Mouse (Mus musculus) intestine, embryonic 16.5 days (tissue): ENCODE results near the gene Med6. TPM values are rescaled to one million over a fixed set of nuclear protein-coding genes. Genes with fewer than 3 reads are reported as not detected.

Experiments
- ATAC-seq: fragments of 200-750 bp; cut with Nextera tagmentation; 2 replicates; pipeline ENCODE4 v1.8.0; 2017; ENCODE audit warnings: moderate TSS enrichment, moderate library complexity
- H3K27ac ChIP-seq: fragments of 300-500 bp; sonication (generic); 2 replicates; pipeline ENCODE4 v1.5.1; 2014; ENCODE audit warnings: mild to moderate bottlenecking, low read length
- H3K27me3 ChIP-seq: fragments of 300-500 bp; sonication (generic); replicated peaks from 2 replicates; pipeline ENCODE4 v1.6.1; 2014; ENCODE audit warnings: low read length, control low read depth, mixed read lengths; ENCODE audit not compliant: control insufficient read depth, insufficient read depth
- H3K36me3 ChIP-seq: fragments of 300-500 bp; sonication (generic); 2 replicates; pipeline ENCODE4 v1.6.1; 2014; ENCODE audit warnings: low read length, control low read depth; ENCODE audit not compliant: control insufficient read depth, insufficient read depth
- H3K4me1 ChIP-seq: fragments of 300-500 bp; sonication (generic); 2 replicates; pipeline ENCODE4 v1.6.1; 2014; ENCODE audit warnings: low read length, control low read depth, mixed read lengths; ENCODE audit not compliant: control insufficient read depth, insufficient read depth
- H3K4me2 ChIP-seq: fragments of 300-500 bp; sonication (generic); 2 replicates; pipeline ENCODE4 v1.6.1; 2014; ENCODE audit warnings: low read depth, low read length, control low read depth
- H3K4me3 ChIP-seq: fragments of 300-500 bp; sonication (generic); 2 replicates; pipeline ENCODE4 v1.5.1; 2014; ENCODE audit warnings: mild to moderate bottlenecking, low read length
- H3K9ac ChIP-seq: fragments of 300-500 bp; sonication (generic); 2 replicates; pipeline ENCODE4 v1.6.1; 2014; ENCODE audit warnings: low read depth, low read length
- H3K9me3 ChIP-seq: fragments of 300-500 bp; sonication (generic); 2 replicates; pipeline ENCODE4 v1.6.1; 2016; ENCODE audit warnings: low read length, control low read depth; ENCODE audit not compliant: control insufficient read depth
- WGBS: fragments of 180-500 bp; shearing (Covaris S2); extraction: QIAGEN DNeasy Blood & Tissue Kit; methylation state at CpG from one replicate; pipeline ENCODE4 v1.1.7; 2014; 5-methylcytosine and 5-hydroxymethylcytosine counted together
- polyA plus RNA-seq: library from polyadenylated mRNA; unstranded; fragments of >200 nt; fragmentation: Nextera tagmentation; extraction: Ambion mirVana; gene quantifications from 2 replicates; pipeline ENCODE4 v1.2.1, GENCODE M21; 2015

Med6 gene
- polyA plus RNA-seq, result 51.7 and 57.8 TPM in 2 replicates

GRCm38 (mm10) chr12:81594902-81595671 is at the start of gene Med6:
Med6 (minus strand) TSS chr12:81595008.
- WGBS, result 2% methylated on average over 36 of the region's 36 CpGs
- Histone ChIP-seq H3K4me1 (no peaks in the 10 kb centered on the region; the same call in 1 of the 2 replicates), H3K9me3 (no peaks in the 10 kb centered on the region), H3K36me3 (no peaks in the 10 kb centered on the region), H3K27me3 (no peaks in the 10 kb centered on the region), H3K4me3 (peak within 1 kb of the TSS; percentile 76), H3K9ac (peak within 1 kb of the TSS; percentile 71), H3K27ac (peak within 1 kb of the TSS; percentile 66), H3K4me2 (peak within 1 kb of the TSS; percentile 59)
- ATAC-seq, result peak; percentile 99

GRCm38 (mm10) chr12:81642361-81643082 is 47.7 kb upstream of the Med6 start:
- no peak overlapping the region for H3K4me3 ChIP-seq
- no peaks in the 10 kb centered on the region for H3K27me3 ChIP-seq
- WGBS, result 71% methylated on average over 11 of the region's 11 CpGs
- H3K9me3 ChIP-seq, result no peaks in the 10 kb centered on the region
- no peak overlapping the region for H3K27ac ChIP-seq
- H3K4me2 ChIP-seq, result no peak overlapping the region
- no peak overlapping the region for H3K9ac ChIP-seq
- no peaks in the 10 kb centered on the region for H3K36me3 ChIP-seq
- H3K4me1 ChIP-seq, result no peaks in the 10 kb centered on the region
- ATAC-seq, result no peak

GRCm38 (mm10) chr12:81640656-81641055 is 45.8 kb upstream of the Med6 start:
- no peak overlapping the region for H3K27ac ChIP-seq
- no peak overlapping the region for H3K4me2 ChIP-seq
- H3K4me3 ChIP-seq, result no peak overlapping the region
- H3K9ac ChIP-seq, result no peak overlapping the region
- no peaks in the 10 kb centered on the region for H3K27me3 ChIP-seq
- ATAC-seq, result no peak
- 50% methylated on average over 5 of the region's 5 CpGs for WGBS
- H3K36me3 ChIP-seq, result no peaks in the 10 kb centered on the region
- H3K9me3 ChIP-seq, result no peaks in the 10 kb centered on the region
- no peaks in the 10 kb centered on the region for H3K4me1 ChIP-seq

DNA sequence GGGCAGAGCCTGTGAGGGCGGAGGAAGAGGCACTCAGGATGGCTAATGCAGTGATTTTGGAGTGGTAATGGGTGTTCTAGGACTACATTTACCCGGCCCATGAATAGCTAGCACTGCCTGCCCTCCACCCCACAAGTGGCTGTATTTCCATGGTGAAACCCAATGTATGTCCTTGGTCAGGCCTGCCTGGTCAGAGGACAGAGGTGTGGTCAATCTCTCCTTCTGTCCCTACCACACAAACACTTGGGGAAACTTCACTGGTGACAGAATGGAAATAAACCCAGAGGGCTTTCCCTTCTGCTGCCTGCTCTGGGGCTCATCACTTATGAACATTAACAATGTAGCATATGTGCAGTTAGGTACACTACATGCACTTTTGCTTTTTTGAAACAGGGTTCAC is 38.4 kb upstream of the Med6 start:
- H3K4me2 ChIP-seq, result no peak overlapping the region
- H3K4me1 ChIP-seq, result peaks cover 6% of the 10 kb centered on the region; the same call in 1 of the 2 replicates
- H3K36me3 ChIP-seq, result no peaks in the 10 kb centered on the region
- peaks cover 27% of the 10 kb centered on the region for H3K27me3 ChIP-seq
- 86% methylated on average over 2 of the region's 2 CpGs for WGBS
- no peak overlapping the region for H3K4me3 ChIP-seq
- H3K27ac ChIP-seq, result no peak overlapping the region
- no peaks in the 10 kb centered on the region for H3K9me3 ChIP-seq
- no peak for ATAC-seq
- no peak overlapping the region for H3K9ac ChIP-seq

- peak; percentile 44 for ATAC-seq
- peaks cover 27% of the 10 kb centered on the region for H3K27me3 ChIP-seq
- H3K36me3 ChIP-seq, result no peaks in the 10 kb centered on the region
- WGBS, result 4% methylated on average over 30 of the region's 31 CpGs
- H3K4me1 ChIP-seq, result peaks cover 6% of the 10 kb centered on the region; the same call in 1 of the 2 replicates
- H3K4me3 ChIP-seq, result peak overlapping the region; percentile 62
- H3K9ac ChIP-seq, result peak overlapping the region; percentile 38
- no peak overlapping the region for H3K27ac ChIP-seq
- no peaks in the 10 kb centered on the region for H3K9me3 ChIP-seq
- peak overlapping the region; percentile 95 for H3K4me2 ChIP-seq
Observed at GRCm38 (mm10) chr12:81631661-81632401, 37.0 kb upstream of the Med6 start.

GRCm38 (mm10) chr12:81630915-81631660 is 36.3 kb upstream of the Med6 start, which contains the start of gene Ttc9:
Ttc9 (plus strand) TSS chr12:81631249.
- Histone ChIP-seq H3K4me3 (peak within 1 kb of the TSS; percentile 62), H3K27ac (no peak within 1 kb of the TSS), H3K27me3 (peaks cover 27% of the 10 kb centered on the region), H3K4me2 (peak within 1 kb of the TSS; percentile 95), H3K36me3 (no peaks in the 10 kb centered on the region), H3K9ac (peak within 1 kb of the TSS; percentile 38), H3K9me3 (no peaks in the 10 kb centered on the region), H3K4me1 (peaks cover 6% of the 10 kb centered on the region; the same call in 1 of the 2 replicates)
- peak; percentile 78 for ATAC-seq
- WGBS, result under 1% methylated on average over 75 of the region's 82 CpGs

DNA sequence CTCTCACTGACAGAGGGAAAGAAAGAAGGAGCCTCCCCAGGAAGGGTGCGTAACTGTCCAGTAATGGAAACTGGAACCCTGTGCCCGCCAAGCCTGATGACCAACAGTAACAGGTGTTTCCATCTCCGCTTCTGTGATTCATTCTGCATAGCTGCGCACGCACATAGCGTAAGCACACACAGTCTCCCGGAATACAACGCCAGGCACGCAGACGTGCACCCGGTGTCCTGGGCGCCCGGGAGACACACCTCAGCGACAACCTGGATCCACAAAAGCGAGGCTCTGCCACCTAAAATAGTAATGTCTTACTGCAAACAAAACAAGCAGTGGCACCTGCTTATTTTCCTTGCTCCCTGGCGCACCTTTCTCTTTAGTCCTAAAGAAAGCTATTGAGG is 35.7 kb upstream of the Med6 start:
- peak overlapping the region; percentile 95 for H3K4me2 ChIP-seq
- H3K9ac ChIP-seq, result peak overlapping the region; percentile 38; the same call in 1 of the 2 replicates
- peak overlapping the region; percentile 62 for H3K4me3 ChIP-seq
- H3K27ac ChIP-seq, result no peak overlapping the region
- H3K36me3 ChIP-seq, result no peaks in the 10 kb centered on the region
- peaks cover 27% of the 10 kb centered on the region for H3K27me3 ChIP-seq
- WGBS, result under 1% methylated on average over 16 of the region's 16 CpGs
- H3K4me1 ChIP-seq, result peaks cover 6% of the 10 kb centered on the region; the same call in 1 of the 2 replicates
- H3K9me3 ChIP-seq, result no peaks in the 10 kb centered on the region
- peak; percentile 84 for ATAC-seq

DNA sequence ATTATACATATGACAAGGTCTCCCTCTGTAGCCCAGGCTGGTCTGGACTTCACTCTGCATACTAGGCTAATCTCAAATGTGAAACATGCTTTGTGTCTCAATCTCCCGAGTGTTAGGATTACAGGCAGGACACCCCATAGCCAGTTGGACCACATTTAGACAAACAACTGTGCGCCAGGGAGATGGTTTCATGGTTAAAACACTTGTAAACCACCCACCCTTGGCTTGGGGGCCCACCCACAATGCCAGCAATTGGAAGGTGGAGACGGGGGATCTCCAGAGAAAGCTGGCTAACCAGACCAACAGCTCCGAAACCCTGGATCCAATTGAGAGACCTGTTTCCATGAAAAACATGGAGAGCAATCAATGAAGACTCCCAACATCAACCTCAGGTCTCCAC is 33.3 kb upstream of the Med6 start:
- WGBS, result 75% methylated on average over 4 of the region's 4 CpGs

More for the DNA sequence above, 33.3 kb upstream of the Med6 start:
- H3K36me3 ChIP-seq, result no peaks in the 10 kb centered on the region
- no peak overlapping the region for H3K4me3 ChIP-seq
- H3K4me2 ChIP-seq, result no peak overlapping the region
- H3K27me3 ChIP-seq, result peaks cover 27% of the 10 kb centered on the region
- no peaks in the 10 kb centered on the region for H3K9me3 ChIP-seq
- H3K4me1 ChIP-seq, result peaks cover 6% of the 10 kb centered on the region; the same call in 1 of the 2 replicates
- no peak overlapping the region for H3K9ac ChIP-seq
- no peak for ATAC-seq
- no peak overlapping the region for H3K27ac ChIP-seq
